Mouse (Mus musculus) liver, adult (tissue): Measurements from ENCODE around the gene Zfp740.

Experiments used
- GATA4 ChIP-seq: IDR thresholded peaks from 2 replicates; pipeline ENCODE4 v1.6.1; 2014; ENCODE audit warnings: mild to moderate bottlenecking, low read length; ENCODE audit not compliant: insufficient replicate concordance

Zfp740 gene

DNA sequence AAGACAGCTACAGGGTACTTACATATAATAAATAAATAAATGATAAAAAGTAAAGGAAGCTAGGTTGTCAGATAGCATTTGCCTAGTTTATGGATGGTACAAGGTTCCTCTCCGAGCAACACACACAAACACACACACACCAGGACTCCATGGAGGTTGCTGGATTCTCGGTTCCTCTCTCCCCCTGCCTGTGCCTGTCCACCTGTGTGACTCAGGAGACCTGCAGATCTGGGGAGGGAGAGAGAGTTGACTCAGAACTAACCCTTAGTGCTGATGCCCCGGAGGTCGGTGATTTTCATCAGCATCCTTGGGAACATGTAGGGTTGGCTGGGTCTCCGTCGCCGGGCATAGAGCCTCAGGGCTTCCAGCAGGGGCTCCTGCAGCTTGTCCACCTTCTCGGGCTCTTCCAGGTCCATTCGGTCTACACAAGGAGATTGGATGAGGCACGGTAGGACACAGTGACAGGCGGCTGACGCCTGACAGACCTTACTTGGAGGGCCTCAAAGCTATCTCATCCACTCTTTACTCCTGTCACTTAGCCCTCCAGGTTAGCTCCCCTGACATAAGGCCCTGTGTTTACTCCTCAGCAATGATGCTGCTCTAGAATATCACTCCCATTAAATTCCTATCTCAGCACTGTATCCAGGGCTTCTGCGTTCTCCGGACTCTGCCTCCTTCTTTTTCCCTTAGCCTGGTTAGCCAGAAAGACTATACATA, 35.7 kb downstream of the Zfp740 start:
- no peak for TF ChIP-seq GATA4

DNA sequence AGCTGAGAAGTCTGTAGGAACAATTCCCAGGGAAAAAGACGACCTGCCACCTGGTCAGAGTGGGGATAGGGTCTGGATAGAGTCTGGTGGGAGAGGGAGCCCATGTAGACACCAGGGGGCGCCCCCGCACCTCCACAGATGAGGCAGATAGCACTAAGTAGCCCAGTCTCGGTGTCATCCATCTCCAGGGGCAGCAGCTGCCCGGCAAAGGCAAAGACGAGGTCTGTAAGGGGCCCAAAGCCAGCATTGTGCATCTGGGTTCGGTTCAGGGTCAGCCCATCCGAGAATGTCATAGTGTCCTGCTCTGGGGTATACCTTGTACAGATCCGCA, 36.2 kb downstream of the Zfp740 start:
- TF ChIP-seq GATA4 = peak; percentile 60; the same call in 1 of the 2 replicates

GRCm38 (mm10) chr15:102239851-102240250, 36.8 kb downstream of the Zfp740 start:
- TF ChIP-seq GATA4 = no peak

- peak; percentile 50; the same call in 1 of the 2 replicates for TF ChIP-seq GATA4
These were observed 37.6 kb downstream of the Zfp740 start for GRCm38 (mm10) chr15:102240607-102241006.

DNA sequence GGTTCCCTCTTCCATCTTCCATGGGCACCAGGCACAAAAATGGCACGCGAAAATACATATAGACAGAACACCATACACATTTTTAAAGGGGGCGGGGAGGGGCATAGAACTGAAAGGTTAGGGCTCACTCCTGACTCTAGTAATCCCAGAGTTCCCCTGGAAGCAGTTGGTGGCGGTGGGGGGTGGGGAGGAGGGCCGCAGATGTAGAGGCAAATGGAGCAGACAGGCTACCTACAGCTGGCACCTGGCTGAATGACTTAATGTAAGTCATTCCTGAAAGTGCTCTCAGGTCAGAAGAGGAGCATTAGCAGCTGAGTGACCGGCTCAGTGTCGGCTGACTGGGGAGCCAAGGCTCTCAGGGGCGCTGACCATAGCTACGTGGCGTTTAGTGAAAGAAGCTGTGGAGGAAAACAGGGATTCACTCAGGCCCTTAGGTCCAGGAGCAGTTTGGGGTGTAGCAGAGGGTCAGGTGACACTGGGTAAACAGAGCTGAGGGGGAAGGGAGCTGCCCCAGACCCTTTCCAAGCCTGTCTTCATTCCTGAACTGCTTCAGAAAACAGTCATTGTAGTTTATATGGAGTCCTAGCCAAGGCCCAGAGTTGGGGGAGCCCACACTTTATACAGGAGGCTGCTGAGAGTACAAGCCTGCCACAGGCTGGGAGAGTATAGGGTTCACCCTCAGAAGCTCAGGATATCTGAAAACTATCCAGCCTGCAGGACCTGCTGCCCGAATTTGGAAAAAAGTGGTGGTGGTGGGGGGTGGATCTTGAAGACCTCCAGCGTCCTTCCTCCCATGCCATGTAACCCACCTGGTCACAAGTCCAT, 39.6 kb downstream of the Zfp740 start:
- TF ChIP-seq GATA4 = no peak

GRCm38 (mm10) chr15:102243229-102244190, 40.5 kb downstream of the Zfp740 start:
- no peak for TF ChIP-seq GATA4

DNA sequence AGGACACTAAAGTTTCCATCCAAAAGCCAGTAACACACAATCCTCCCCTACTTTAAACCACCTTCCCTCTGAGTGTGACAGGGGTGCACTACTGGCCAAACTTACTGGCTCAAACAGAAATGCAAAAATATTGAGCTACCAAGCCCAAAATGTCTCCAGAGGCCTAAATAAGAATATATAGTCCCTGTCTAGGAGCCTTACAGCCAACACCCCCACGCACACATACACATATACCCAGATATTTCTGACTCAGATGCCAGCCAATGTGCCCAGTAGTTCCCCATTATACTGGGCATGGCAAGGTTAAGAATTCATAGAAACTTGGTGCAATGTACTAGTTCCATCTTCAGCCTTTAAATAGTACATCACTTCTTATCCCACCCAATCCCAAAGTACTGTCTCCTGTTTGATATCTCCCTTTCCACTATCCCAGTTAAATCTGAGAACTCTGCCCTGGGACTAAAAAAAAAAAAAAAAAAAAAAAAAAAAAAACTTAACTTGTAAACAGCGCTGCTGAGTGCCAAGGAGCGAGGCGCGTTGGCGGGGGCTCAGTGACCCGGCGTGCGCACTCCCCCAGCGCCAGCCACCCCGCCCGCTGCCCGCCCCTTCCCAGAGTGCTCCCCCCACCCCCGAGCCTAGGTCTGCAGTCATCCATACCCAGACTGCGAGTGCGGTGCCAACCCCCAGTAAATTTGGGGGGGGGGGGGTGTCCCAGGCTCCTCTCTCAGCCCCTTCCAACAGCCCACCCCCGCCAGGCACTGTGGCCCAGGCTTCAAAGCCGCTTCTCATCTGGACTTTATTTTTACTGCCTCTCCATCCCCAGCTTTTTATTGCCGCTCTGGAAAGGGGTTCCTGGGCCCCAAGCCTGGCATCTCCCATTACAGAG, 41.5 kb downstream of the Zfp740 start:
- TF ChIP-seq GATA4 = no peak

- no peak for TF ChIP-seq GATA4
These were observed 42.4 kb downstream of the Zfp740 start for GRCm38 (mm10) chr15:102245461-102245881.

DNA sequence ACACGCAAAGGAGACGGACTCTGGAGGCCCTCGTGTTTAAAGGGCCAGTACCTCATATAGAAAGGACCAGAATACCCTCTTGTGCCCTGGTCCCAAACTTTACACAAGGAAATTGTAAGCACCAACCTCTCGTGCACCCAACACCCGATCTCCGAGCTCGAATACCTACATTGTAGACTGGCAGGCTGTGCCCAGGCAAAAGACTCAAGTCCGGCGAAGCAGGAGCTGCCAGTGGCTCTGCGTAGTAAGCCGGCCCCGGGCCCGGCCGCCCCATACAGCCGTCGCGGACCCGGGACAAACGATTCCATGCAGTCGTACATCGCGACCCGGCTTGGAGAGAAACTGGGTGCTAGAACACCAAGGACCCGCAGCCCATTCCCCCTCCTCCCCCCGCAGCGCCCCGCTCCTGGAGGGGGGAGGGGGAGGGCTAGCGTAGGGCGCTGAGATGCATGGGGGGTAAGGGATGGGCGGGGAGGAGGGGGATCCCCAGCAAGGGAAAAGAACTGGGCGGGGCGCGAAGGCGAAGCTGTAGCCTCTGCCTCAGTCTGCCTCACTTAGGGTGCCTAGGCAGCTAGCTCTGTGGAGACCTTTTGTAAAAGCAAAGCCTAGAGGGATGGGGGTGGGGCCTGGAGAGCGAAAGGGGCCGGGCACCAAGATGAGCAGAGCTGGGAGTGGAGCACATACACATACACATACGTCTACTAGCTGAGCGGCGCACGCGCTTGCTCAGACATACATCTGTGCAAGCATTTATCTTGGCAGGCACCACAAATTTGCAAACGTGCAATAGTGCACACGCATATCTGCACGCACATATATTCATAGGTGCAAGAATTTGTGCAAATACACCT, 43.1 kb downstream of the Zfp740 start:
- no peak for TF ChIP-seq GATA4

- TF ChIP-seq GATA4 = no peak
These were observed 43.8 kb downstream of the Zfp740 start for GRCm38 (mm10) chr15:102246866-102247251.

DNA sequence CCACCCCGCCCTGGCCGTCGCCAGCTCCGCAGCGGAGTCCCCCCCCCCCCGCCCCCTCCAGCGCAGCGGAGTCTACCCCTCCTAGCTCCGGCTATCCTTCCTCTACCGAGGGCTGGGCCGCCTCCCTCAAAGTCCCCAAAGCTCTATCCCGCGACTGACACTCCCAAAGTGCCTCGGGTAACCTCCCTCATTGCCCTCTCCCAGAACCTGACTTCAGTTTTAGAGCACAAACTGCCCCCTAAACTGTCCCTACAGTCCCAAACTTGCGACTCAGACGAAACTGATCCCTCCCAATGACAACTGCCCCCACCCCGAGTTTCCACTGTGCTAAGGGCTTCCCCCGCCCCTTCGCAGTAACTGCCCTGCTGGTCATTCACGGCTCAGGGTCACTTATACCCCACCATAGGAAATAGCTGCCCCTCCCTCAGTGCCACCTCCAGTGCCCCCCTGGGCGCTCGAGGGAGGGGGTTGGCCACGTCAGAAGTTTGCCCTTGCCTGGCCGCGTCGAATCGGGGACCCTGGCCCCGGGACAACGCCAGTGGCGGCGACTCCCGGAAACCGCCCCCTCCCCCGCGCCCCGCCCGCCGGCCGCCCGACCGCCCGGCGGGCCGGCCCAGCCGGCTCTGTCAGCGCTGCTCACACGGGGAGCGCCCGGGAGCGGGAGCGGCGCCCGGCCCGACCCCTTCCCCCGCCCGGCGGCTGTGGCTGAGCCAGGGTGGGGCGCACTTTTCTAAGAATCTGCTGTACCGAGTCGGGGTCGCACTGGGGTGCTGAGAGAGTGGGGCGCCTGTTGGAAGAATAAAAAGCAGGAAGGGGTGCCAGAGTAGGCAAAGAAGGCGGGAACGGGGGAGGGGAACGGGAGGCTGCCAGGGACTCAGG, 44.4 kb downstream of the Zfp740 start:
- TF ChIP-seq GATA4 = no peak

DNA sequence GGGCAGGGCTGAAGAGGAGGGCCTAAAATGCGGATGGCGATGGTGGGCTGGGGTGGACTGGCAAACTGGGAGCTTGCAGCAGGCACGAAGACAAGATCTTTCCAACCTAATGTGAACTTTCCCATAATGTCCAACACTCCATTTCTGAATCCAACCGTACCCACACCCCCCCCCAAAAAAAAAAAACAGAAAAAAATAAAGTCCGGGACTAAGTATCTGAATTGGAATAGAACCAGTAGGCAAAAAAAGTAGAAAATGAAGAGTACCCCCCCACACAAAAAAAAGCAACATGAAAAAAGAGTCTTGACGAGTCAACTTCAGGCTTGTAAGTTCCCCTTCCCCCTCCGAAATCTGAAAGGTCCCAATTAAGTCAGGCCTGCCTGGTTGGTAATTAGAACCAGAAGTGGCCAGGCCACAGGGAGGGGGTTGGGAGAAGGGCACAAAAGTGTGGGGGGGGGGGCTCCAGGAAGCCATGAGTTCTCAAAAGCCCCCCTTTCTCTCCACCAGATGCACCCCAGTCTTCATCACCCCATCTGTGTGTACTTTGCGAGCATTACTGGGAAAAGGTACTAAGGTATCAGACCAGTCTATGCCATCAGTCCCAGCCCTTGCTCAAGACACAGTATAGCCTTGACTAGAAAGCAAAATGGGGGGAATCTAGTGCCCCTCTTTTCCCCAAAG, 45.2 kb downstream of the Zfp740 start:
- TF ChIP-seq GATA4 = no peak
